Mouse (Mus musculus): ENCODE data around the gene Pitpnb. TPM values are rescaled to one million over a fixed set of nuclear protein-coding genes. Genes with fewer than 3 reads are reported as not detected.

Gene Pitpnb
- total RNA-seq (2021) = 10 to 100 TPM; 67.2 to 67.7 TPM
- long read RNA-seq, experiment 1, partial matches to known transcripts = 6 of 77 reads
- long read RNA-seq, experiment 1, other reads (novel, unspliced or antisense) = 71 of 77 reads
- long read RNA-seq, experiment 2, partial matches to known transcripts = 6 of 66 reads
- long read RNA-seq, experiment 2, other reads (novel, unspliced or antisense) = 60 of 66 reads

DNA sequence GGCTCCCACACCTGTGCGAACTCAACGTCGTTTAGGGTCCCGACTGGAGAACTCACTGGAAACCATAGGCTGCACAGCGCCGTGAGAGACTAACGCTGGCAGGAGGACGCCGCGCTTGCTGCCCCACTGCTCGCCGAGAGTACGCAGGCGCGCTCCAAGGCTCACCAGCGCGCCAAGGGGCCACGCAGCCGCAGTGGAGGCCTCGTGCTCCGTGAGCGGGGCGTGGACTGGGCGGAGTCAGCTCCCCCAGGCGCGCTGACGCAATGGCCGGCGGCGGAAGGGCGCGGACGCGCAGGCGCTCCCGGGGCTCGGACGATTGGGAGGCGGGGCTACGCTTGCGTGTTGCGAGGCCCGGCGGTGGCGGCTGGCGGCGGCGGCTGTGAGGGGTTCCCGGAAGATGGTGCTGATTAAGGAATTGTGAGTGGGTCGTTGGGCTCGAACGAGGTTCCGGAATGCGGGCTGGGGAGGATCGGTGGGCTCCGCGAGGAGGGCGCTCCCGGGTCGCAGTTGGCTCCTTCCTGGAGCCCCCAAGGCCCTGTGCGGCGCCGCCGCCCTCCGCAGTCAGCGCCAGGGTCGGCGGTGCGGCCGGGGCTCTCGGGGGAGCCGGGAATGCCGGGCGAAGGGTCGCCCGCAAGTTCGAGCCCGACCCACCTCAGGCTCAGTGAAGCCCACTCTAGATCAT, at the start of gene Pitpnb:
Gene Pitpnb, plus strand, starts transcription at position 347 of the 682 bp plus-strand sequence.
- peak; percentile 100 for DNase-seq

DNA sequence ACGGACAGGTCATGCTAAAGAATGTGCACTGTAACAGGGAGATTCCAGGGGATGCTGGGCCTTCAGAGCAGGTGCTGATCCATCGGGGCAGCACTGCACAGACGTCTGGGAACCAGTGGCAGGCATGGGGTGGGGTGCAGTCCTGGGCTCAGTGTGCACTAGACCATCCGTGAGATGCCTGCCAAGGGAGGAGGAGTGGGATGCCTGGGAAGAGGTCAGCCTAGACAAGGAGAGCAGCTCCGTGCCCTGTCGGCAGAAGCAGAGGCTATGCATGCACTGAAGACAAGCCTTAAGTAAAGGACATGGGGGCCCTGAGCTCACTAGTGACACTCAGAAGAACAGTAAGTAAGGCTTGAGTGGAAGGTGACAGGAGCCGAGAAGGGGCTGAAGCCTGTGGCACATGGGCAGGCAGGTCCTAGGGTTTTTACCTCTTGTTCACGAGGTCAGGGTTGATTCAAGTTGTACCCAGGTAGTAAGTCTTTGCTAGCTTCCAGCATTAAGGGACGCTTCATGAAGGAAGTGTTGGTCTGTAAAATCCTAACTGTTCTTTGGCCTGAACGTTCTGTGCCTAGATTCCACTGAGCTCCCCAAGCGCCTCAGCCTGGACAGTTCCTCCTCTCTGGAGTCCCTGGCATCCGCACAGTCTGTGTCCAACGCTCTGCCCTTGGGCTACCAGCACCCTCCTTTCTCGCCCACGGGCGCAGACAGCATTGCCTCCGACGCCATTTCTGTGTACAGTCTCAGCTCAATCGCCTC, 46.0 kb upstream of the Pitpnb start:
- DNase-seq = no peak

DNA sequence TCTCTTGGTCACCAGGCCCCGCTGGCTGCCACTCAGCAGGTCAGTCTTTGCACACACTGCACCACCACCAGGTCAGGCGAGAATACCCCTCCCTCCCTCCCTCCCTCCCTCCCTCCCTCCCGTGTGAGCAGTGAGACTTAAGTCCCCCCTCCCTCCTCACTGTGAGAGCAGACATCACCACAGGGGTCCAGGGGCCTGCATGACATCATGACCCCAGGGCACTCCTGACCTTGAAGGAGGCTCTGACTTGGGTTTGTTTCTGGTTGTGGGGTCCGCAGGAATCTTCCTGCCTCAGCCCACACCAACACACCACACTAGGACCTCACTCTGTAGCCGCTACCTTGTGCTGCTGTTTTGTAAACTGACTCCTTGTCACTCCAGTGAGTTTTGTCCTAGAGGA, 43.0 kb upstream of the Pitpnb start:
- no peak for DNase-seq

DNA sequence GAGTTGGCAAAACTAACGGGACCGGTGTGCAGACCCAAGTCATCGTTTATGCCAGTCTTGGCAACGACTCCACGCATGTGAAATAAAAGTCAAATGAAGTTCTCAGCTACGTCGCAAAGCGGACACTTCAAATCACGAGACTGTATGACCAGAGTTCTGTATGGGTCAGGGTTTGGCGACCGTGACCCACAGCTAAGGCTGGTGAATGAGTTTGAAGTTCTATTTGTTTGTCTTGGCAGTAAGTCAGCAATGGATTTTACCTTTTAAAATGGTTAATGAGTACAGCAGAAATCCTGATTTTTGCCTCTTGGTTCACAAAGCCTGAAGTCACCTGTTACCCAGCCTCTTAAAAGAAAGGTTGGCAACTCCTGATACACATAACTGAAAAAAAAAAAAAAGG, 42.1 kb upstream of the Pitpnb start:
- no peak for DNase-seq

DNA sequence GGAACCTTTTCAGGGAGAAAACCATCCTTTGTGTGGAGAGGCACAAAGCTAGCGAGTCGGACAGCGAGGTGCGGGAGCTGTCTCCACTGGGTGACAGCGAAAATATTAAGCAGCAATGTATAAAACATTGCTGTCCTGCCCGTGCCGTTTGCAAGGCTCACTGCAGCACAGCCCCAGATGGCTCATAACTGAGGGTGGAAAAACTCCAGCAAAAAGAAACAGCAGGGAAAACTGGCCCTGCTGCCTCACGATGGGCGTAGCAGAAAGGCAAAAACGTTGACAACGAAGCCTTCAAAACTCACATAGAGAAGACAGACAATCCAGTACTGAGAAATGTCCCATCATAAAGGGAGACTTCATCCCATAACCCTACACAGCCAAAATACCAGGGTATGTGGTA, 40.5 kb upstream of the Pitpnb start:
- DNase-seq = no peak

DNA sequence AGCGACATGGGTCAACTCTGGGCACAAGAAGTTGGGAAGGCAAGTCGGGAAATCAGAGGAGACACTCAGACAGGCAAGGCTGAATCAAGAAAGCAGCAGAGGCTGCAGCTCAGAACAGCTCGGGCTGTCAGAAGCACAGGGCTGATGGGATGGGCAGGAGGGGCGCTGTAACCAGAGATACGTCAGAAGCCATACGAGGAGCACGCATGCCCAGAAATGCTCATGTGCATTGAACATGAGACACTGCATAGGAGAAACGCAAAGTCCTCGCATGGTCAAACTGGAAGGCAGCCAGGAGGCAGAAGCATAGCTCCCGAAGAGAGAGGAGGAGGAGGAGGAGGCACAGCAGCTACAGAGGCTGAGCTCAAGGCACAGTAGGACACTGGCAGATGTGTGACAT, 38.9 kb upstream of the Pitpnb start:
- DNase-seq = no peak

DNA sequence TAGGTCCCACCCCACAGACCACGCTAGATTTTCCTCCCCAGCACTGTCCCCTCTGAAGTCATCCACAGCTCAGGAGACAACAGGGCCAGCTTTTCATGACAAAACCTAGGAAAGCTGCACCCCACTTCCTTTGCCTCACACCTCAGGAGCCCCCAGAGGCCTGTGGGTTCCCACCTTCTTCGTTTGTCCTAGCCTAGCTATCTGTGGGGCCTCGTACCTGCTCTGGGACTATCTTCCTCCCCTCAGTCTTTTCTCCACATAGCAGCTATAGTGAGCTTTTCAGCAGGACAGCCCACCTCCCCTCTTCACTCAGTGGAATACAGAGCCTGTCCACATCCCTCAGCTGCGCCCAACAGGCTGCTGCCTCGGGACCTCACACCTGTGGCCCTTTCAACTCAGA, 32.8 kb upstream of the Pitpnb start:
- no peak for DNase-seq

DNA sequence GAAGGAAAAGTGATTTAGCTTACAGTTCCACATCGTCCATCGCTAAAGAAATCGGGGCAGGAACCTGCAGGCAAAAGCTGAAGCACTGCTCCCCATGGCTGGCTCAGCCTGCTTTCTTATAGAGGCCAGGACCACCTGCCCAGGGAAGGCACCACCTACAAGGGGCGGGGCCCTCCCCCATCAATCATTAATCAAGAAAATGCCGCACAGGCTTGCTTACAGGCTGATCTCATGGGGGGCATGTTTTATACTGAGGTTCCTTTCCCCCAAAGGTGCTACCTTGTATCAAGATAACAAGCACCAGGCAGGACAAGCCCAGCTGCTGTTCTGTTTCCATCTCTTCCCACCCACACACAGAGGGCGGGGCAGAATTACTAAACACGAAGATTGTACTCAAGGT, 31.9 kb upstream of the Pitpnb start:
- DNase-seq = no peak

DNA sequence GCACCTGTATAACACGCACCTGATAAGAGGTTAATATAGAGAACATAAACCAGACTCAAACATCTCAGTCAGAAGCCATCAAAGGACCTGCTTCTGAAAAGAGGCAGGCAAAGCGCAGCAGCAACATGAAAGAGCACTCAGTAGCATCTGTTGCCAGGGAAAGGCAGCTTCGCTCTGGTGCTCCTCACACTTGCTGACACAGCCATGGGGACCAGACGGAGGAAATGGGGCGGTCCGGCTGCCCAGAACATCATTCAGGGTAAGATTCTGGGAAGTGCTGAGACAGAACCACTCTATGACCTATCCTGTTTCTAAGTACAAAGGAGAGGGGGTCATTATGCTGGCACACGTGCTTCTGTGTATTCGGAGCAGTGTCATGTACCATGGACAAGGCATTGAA, 29.8 kb upstream of the Pitpnb start:
- DNase-seq = no peak

DNA sequence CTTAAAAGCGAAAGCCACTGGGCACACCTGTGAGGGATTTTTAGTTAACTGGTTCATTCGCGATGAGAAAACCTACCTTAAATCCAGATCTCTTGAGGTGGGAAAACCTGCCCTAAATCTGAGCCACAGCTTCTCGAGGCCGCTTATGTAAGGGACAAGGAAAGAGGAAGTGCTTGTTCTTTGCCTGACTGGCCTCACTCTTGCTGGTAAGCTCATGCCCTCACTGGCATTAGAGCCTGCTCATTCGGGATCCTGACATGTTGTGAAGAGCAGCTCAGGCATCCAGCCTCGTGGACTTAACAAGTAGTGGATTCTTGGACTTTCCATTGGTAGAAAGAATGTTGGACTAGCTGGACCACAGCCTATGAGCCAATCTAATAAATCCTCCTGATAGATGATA, 28.8 kb upstream of the Pitpnb start:
- DNase-seq = no peak

DNA sequence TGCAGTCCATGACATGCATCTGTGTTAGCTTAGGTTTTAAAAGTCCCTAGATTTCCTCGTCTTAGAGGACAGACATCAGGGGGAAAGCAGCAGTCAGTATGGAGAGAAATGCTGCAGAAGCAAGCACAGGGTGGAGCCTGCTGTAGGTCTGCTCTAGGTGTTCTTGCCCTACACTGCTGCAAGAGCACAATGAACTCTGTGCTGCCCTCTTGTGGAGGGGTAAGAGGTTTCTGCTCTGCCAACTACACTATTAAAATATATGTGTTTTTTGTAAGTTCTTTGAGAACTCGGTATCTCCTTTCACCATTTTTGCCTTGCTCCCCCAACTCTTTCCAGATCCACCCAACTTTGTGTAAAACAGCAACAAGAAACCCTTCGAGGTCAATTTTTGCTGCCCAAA, 25.8 kb upstream of the Pitpnb start:
- no peak for DNase-seq

DNA sequence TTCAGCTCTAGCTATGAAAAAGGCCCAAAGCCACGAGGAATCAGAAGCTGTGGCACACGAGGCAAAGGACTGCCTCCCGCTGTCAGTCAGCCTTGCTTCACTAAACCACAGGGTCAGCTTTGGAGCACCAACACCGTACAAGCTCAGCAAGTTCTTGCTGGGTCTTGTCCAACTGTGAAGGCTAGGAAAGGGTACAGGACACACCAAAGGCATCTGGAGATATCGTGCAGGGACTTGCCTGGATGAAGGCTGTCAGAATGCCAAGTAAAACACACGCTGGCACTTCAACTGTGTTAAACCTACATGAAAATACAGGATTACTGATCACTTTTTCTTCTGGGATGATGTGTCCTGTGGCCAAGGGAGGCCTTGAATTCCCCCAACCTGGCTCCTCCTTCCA, 20.4 kb upstream of the Pitpnb start:
- no peak for DNase-seq

DNA sequence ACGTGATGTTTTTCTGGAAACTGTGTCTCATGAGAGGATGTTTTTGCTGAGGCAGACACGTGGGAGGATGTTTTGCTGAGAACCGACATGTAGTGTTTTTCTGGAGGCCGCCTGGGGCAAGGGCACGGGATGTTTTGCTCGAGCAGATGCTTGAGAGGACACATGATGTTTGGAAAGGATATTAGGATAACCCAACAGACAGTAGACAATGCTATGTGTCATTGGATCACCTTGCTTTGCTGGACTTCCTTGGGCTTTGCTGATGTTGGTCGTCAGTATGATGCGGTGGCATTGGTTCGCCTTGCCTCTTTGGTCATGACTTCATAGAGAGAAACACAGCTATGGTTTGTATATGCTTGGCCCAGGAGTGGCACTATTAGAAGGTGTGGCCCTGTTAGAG, 16.7 kb upstream of the Pitpnb start:
- no peak for DNase-seq

DNA sequence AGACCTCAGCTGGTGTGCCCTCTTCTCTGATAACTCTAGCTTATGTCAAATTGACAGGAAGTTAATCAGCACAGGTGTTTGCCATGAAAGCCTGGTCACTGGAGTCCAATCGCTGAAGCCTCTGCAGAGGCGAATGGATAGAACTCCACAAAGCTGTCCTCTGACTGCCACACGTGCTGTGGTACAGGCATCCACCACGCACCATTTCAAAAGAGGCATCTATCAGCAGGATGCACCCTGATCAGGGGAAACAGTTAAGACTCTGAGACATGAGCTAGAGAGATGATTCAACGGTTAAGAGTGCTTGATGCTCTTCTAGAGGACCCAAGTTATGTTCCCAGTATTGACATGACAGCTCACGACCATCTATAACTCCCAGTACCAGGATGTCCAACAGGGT, 15.5 kb upstream of the Pitpnb start:
- no peak for DNase-seq

DNA sequence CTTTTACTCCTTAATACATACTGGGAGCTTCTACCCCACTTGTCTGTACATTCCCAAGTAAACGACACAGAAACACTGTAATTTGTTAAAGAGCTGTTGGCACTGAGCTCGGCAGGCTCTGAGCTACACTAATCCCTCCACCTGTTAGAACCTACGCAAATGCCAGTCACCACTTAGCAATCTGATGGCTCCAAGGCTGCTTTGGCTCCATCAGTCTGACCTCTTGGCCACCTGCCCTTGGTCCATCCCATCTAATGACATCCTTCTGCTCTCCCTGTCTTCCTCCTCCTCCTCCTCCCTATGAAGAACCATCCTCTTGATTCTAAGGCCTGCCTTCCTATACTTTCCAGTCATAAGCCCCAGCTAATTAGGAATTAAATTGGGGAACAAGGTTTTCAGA, 13.0 kb upstream of the Pitpnb start:
- no peak for DNase-seq

DNA sequence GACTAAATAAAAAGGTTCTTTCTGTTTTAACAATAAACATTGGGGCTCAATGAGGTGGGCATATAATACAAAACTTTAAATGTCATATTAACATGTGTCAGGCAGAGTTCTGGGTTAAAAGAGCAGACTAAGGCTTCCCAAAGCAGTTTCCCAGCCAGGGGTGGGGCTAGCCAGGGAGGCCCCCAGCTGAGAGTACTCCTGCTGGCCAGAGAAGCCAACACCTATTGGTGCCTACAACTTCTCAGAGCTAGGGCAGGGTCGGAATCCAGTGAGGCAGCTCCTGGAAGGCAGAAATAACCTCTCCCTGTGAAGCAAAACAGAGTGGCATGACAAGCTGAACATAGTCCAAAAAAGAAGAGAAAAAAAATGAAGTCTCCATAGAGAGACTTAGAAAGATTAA, 11.6 kb upstream of the Pitpnb start:
- DNase-seq = no peak

DNA sequence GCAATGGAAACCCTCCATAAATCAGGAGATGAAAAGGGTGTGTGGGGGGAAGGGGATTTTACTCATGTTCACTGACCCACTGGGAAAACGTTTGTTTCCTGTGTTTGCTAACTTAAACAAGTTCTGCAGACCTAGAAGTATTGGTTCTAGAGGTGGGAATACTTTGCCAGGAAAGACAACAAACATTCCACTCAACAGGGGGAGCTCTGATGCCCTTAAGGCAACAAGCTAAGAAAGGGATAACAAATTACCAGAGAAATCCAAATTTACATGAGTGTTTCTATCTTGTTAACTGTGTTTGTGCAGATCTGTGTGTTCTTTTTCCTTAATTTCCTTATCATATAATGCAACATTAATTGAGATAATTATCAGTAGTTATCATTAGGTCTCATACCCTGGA, 4.8 kb upstream of the Pitpnb start:
- DNase-seq = no peak

DNA sequence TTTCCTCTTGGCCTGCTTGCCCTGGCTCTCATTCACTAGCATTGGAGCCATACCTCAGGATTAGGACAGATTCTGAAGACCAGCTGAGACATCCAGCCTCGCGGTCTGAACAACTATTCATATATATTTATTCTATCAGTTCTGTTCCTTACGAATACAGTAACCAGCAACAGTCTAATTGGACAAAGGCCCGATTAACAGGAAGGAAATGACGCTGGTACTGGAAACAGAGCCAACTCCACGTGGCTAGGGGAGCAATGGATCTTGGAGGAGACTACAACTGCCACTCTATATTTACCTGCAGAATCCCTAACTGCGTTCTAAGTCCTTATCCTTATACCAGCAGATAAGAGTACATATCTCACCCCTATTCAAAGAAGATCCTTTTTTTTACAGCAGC, 3.1 kb upstream of the Pitpnb start:
- DNase-seq = no peak

DNA sequence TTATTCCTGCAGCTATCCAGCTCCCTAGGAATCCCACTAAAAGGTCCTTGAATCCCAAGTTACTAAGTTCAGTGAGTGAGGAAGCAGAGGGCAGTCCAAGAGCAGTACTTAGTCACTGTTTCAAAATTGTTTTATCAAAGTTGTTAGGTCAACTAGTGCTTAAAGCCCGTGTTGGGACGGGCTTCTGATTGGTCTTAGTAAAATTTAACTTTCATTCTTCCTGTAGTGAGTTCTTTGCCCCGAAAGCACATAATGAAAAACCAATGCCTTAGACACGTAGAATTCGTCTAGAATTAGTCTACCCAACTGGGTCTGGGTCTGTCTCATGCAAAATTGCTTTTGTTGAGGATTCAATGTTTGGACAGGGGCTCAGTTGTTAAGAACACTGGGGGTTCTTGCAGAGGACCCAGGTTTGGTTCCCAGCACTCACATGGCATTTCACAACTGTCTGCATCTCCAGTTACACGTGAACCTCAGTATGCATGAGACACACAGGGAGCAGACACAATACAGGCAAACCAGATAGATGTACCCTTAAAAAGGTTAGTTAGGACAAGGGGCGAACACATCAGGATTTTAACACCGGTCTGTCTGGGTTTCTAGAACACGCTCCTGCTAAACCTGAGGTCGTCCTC, 664 bp upstream of the Pitpnb start:
- peak; percentile 10 for DNase-seq

DNA sequence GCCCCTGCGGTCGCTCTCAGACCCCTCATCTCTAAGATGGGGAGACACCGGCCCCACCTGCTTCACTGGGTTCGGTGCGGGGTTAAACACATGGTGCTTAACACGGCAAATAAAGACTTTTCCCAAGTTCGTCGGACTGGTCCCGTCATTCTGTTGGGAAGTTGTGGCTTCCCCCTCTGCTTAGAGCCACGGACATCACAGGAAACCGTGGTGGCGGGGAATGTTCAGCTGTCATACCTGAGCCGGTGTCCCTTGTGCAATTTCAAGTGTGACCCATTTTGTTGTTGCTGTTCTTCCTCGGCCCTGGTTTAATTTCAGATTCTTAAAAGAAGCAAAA, 504 bp downstream of the Pitpnb start:
- no peak for DNase-seq

DNA sequence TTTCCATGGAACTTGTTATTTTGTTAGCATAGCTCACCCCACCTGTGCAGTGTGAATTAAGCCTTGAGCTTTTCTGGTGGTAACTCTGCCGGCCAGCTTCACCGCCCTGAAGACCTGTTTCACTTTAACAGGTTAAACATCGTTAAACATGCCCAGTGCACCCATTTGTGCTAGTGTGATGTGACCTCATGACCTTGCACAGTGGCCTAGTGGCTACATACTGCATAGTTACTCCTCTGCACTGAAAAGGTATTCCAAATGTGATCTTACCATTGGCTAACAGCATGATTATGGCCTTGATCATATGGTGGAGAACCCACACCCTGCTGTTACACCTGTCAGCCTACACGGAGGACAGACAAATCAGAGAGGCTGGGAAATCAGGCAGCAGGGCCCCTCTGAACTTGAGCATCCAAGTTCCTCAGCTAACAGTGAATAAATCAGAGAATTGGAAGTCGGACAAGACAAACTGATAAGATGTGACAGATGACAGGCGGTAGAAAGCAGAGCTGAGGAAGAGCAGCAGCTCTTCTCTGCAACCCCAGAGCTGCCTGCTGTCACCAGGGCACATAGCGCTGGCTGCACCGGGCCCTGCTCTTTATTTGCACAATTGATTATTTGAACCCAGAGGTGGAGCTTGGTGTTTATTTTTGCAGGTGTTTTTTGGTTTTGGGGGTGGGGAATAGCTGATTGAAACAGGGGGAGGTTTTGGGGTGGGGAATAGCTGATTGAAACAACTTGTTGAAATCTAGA, 5.6 kb downstream of the Pitpnb start:
- no peak for DNase-seq

DNA sequence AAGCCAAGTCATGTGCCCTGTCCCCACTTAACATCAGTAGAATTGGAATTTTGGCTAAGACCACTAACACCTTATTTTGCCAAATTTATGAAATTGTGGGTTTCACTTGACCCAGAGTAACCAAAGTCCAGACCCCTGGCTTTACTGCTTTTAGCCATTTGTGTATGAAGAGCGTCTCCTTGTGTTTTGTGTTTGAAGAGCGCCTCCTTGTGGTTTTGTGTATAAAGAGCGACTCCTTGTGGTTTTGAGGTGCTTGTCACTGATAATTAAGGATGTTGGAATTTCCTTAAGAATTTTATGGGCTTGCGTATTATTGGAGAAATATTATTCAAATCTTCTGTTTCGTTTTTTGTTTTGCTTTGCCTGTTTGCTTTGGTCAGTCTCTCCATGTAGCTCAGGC, 11.0 kb downstream of the Pitpnb start:
- DNase-seq = peak; percentile 31

Data from adrenal gland, postnatal 10 days (tissue).